Mouse (Mus musculus): ENCODE measurements around the gene Prmt1.
"Not testable (repeated sequence)": the region's sequence is repeated elsewhere in the genome, so short reads cannot be mapped to it uniquely, and the experiment has no call there.

Prmt1 gene

GRCm38 (mm10) chr7:44986192-44986878 lies at the start of gene Prmt1:
Prmt1 (minus strand) TSS chr7:44986568.
- DNase-seq (ENCODE audit: low spot score in 2 of 2), result peak; percentile 92

GRCm38 (mm10) chr7:45035631-45036030 lies 49.3 kb upstream of the Prmt1 start:
- no peak for DNase-seq (ENCODE audit: low spot score in 2 of 2)

GRCm38 (mm10) chr7:45033722-45034359 lies 47.5 kb upstream of the Prmt1 start:
- DNase-seq (ENCODE audit: low spot score in 2 of 2), result no peak

- DNase-seq (ENCODE audit: low spot score in 2 of 2), result no peak
Measured at GRCm38 (mm10) chr7:45030857-45031256, 44.5 kb upstream of the Prmt1 start.

GRCm38 (mm10) chr7:45029995-45030394 lies 43.6 kb upstream of the Prmt1 start:
- no peak for DNase-seq (ENCODE audit: low spot score in 2 of 2)

GRCm38 (mm10) chr7:45028351-45028750 lies 42.0 kb upstream of the Prmt1 start:
- DNase-seq (ENCODE audit: low spot score in 2 of 2), result no peak

GRCm38 (mm10) chr7:45027761-45028160 lies 41.4 kb upstream of the Prmt1 start:
- DNase-seq (ENCODE audit: low spot score in 2 of 2), result no peak

GRCm38 (mm10) chr7:45026256-45026655 lies 39.9 kb upstream of the Prmt1 start:
- no peak for DNase-seq (ENCODE audit: low spot score in 2 of 2)

GRCm38 (mm10) chr7:45025601-45026220 lies 39.3 kb upstream of the Prmt1 start:
- no peak for DNase-seq (ENCODE audit: low spot score in 2 of 2)

GRCm38 (mm10) chr7:45024281-45025248 lies 38.2 kb upstream of the Prmt1 start:
- no peak for DNase-seq (ENCODE audit: low spot score in 2 of 2)

- not testable (repeated sequence) for DNase-seq (ENCODE audit: low spot score in 2 of 2)
Measured at GRCm38 (mm10) chr7:45023711-45024110, 37.3 kb upstream of the Prmt1 start.

GRCm38 (mm10) chr7:45020225-45020624 lies 33.9 kb upstream of the Prmt1 start:
- DNase-seq (ENCODE audit: low spot score in 2 of 2), result no peak

GRCm38 (mm10) chr7:45019031-45019571 lies 32.7 kb upstream of the Prmt1 start:
- DNase-seq (ENCODE audit: low spot score in 2 of 2), result no peak

GRCm38 (mm10) chr7:45017242-45018061 lies 31.1 kb upstream of the Prmt1 start, which contains the start of gene Rras:
Rras (plus strand) TSS chr7:45017961.
- DNase-seq (ENCODE audit: low spot score in 2 of 2), result peak; percentile 58 to 78

GRCm38 (mm10) chr7:45016761-45017160 lies 30.4 kb upstream of the Prmt1 start:
- DNase-seq (ENCODE audit: low spot score in 2 of 2), result no peak

- DNase-seq (ENCODE audit: low spot score in 2 of 2), result peak; percentile 95 to 97
Measured at GRCm38 (mm10) chr7:45015957-45016612, 29.7 kb upstream of the Prmt1 start, which contains the start of gene Scaf1. Scaf1 (minus strand) TSS chr7:45016363.

- DNase-seq (ENCODE audit: low spot score in 2 of 2), result no peak
Measured at GRCm38 (mm10) chr7:45015344-45015956, 29.1 kb upstream of the Prmt1 start.

- DNase-seq (ENCODE audit: low spot score in 2 of 2), result no peak
Measured at GRCm38 (mm10) chr7:45014096-45014451, 27.7 kb upstream of the Prmt1 start.

- no peak for DNase-seq (ENCODE audit: low spot score in 2 of 2)
Measured at GRCm38 (mm10) chr7:45013366-45014095, 27.2 kb upstream of the Prmt1 start.

All from spleen, postnatal 14 days (tissue).